In the genomic region with DNA sequence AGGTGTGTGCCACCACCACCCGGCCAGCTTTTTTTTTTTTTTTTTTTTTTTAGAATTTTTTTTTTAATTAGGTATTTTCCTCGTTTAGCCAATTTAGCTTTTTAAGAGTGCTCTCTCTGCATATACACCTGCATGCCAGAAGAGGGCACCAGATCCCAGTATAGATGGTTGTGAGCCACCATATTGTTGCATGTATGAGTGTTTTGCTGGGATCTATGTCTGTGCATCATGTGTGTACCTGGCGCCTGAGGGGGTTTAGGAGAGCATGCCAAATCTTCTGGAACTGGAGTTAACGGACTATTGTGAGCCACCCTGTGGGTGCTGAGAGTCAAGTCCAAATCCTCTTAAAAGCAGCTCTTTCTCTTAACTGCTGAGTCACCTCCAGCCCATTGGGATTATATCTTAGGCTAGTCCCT, we compare ENCODE assay signal across 8 mouse cellular contexts. TPM values are rescaled to one million over a fixed set of nuclear protein-coding genes. Genes with fewer than 3 reads are reported as not detected.
A peak's percentile ranks its signal among the peaks of the same experiment; 100 is the strongest.
DNase-seq lines count a peak whose midpoint lies in the region; ATAC-seq lines count a peak whose summit lies in the region.
"Had no signal": no experiment of that assay in that cellular context is flagged by ENCODE, and none has a peak within 500 bp of the region (broad histone marks: within the 10 kb centered on the region; RNA-seq: fewer than 3 reads in every experiment).

No protein-coding gene starts in this region.

- H3K9ac ChIP-seq in limb, embryonic 11.5 days (ENCODE audit: low read length) = no peak overlapping the region

- H3K4me3 ChIP-seq in limb, embryonic 11.5 days (ENCODE audit: low read depth, low read length) = no peak overlapping the region
- H3K4me3 ChIP-seq in limb, embryonic 10.5 days = no peak overlapping the region

- H3K27ac ChIP-seq in limb, embryonic 11.5 days (replicated peaks; ENCODE audit: low read depth, low read length) = no peak overlapping the region
- no peak overlapping the region for H3K27ac ChIP-seq in limb, embryonic 10.5 days
- H3K27ac ChIP-seq: macrophage had no signal

- WGBS in limb, embryonic 11.5 days = 67% methylated on average over 4 of the region's 4 CpGs
- 64% methylated on average over 4 of the region's 4 CpGs for WGBS in limb, embryonic 10.5 days

- H3K4me2 ChIP-seq in limb, embryonic 11.5 days (ENCODE audit: low read depth, severe bottlenecking) = no peak overlapping the region

- no peaks in the 10 kb centered on the region for H3K9me3 ChIP-seq in limb, embryonic 11.5 days (ENCODE audit: control insufficient read depth, low read length)
- no peaks in the 10 kb centered on the region for H3K9me3 ChIP-seq in limb, embryonic 10.5 days (replicated peaks)

- no peaks in the 10 kb centered on the region for H3K27me3 ChIP-seq in limb, embryonic 11.5 days (ENCODE audit: control insufficient read depth, insufficient read depth, low read length)
- no peaks in the 10 kb centered on the region for H3K27me3 ChIP-seq in limb, embryonic 10.5 days (ENCODE audit: low read depth, poor library complexity, severe bottlenecking)

- DNase-seq in limb, embryonic 11.5 days (ENCODE audit: low spot score) = peak; percentile 36
- DNase-seq in limb, embryonic 10.5 days (ENCODE audit: low spot score) = no peak
- DNase-seq in Muller cell, postnatal 12 days (ENCODE audit: inconsistent ontology term) = peak; percentile 17
- DNase-seq in kidney, postnatal 36 days = peak; percentile 36
- peak; percentile 33 for DNase-seq in thymus, postnatal 14 days
- no peak for DNase-seq in urinary bladder, postnatal 10 days (ENCODE audit: low spot score)

- H3K4me1 ChIP-seq in limb, embryonic 11.5 days (ENCODE audit: control insufficient read depth, insufficient read depth, low read length) = no peaks in the 10 kb centered on the region
- H3K4me1 ChIP-seq in limb, embryonic 10.5 days = no peaks in the 10 kb centered on the region

- peaks cover 3% of the 10 kb centered on the region; the same call in 1 of the 2 replicates for H3K36me3 ChIP-seq in limb, embryonic 11.5 days (ENCODE audit: control insufficient read depth, insufficient read depth, low read length)
- H3K36me3 ChIP-seq in limb, embryonic 10.5 days = peaks cover 55% of the 10 kb centered on the region

- ATAC-seq in limb, embryonic 11.5 days (ENCODE audit: insufficient number of reproducible peaks, low FRiP score, low TSS enrichment, low read depth) = no peak
- peak; percentile 62; the same call in 1 of the 2 replicates for ATAC-seq in common myeloid progenitor, adult 5-6 weeks (replicated peaks; ENCODE audit: low read depth, poor library complexity, severe bottlenecking)

RNA-seq across cellular contexts. Expression of gene Tmem240, which starts 12.9 kb away (rescaled TPM):
- 0.55 and 0.79 TPM in 2 replicates for polyA plus RNA-seq in limb, embryonic 11.5 days (2014; fragmentation: Nextera tagmentation; extraction: Ambion mirVana)
- polyA plus RNA-seq in limb, embryonic 10.5 days (2016; fragmentation: Nextera tagmentation; extraction: Ambion mirVana) = 0.58 and 0.79 TPM in 2 replicates
- total RNA-seq in common myeloid progenitor, adult 5-6 weeks (2017) = 0.29 TPM in 1 of 2 replicates, not detected in the other

RNA-seq across cellular contexts. Expression of gene Ssu72, which starts 17.1 kb away (rescaled TPM):
- polyA plus RNA-seq in limb, embryonic 11.5 days (2014; fragmentation: Nextera tagmentation; extraction: Ambion mirVana) = 145 and 147 TPM in 2 replicates
- 161 and 163 TPM in 2 replicates for polyA plus RNA-seq in limb, embryonic 10.5 days (2016; fragmentation: Nextera tagmentation; extraction: Ambion mirVana)
- 73.2 and 108 TPM in 2 replicates for total RNA-seq in common myeloid progenitor, adult 5-6 weeks (2017)

RNA-seq across cellular contexts. Expression of gene Fndc10, which starts 27.5 kb away (rescaled TPM):
- 2.0 and 2.1 TPM in 2 replicates for polyA plus RNA-seq in limb, embryonic 11.5 days (2014; fragmentation: Nextera tagmentation; extraction: Ambion mirVana)
- 1.5 and 2.6 TPM in 2 replicates for polyA plus RNA-seq in limb, embryonic 10.5 days (2016; fragmentation: Nextera tagmentation; extraction: Ambion mirVana)
- total RNA-seq in common myeloid progenitor, adult 5-6 weeks (2017) = 2.9 and 3.2 TPM in 2 replicates

RNA-seq across cellular contexts. Expression of gene Atad3a, which starts 39.2 kb away (rescaled TPM):
- polyA plus RNA-seq in limb, embryonic 11.5 days (2014; fragmentation: Nextera tagmentation; extraction: Ambion mirVana) = 103 and 104 TPM in 2 replicates
- 138 and 161 TPM in 2 replicates for polyA plus RNA-seq in limb, embryonic 10.5 days (2016; fragmentation: Nextera tagmentation; extraction: Ambion mirVana)
- total RNA-seq in common myeloid progenitor, adult 5-6 weeks (2017) = 77.0 and 120 TPM in 2 replicates

RNA-seq across cellular contexts. Expression of gene Mib2, which starts 52.7 kb away (rescaled TPM):
- 16.0 and 16.6 TPM in 2 replicates for polyA plus RNA-seq in limb, embryonic 11.5 days (2014; fragmentation: Nextera tagmentation; extraction: Ambion mirVana)
- 18.9 and 25.2 TPM in 2 replicates for polyA plus RNA-seq in limb, embryonic 10.5 days (2016; fragmentation: Nextera tagmentation; extraction: Ambion mirVana)
- 18.9 and 21.1 TPM in 2 replicates for total RNA-seq in common myeloid progenitor, adult 5-6 weeks (2017)

Comparison
In these comparisons a context has a peak if more than half of its experiments do, and no peak if none do; other contexts are left out.
1. DNase-seq: peak in limb, embryonic 11.5 days (single experiment), Muller cell, postnatal 12 days (single experiment), kidney, postnatal 36 days (2 of 2) and thymus, postnatal 14 days (single experiment); none in limb, embryonic 10.5 days (single experiment) and urinary bladder, postnatal 10 days (single experiment).